Mouse (Mus musculus): Measurements from ENCODE around the gene Rhod. TPM values are rescaled to one million over a fixed set of nuclear protein-coding genes. Genes with fewer than 3 reads are reported as not detected.
"Not testable (repeated sequence)": the region's sequence is repeated elsewhere in the genome, so short reads cannot be mapped to it uniquely, and the experiment has no call there.

Gene Rhod
- polyA plus RNA-seq, 1 experiment from 2014 or later: 49.7 TPM

DNA sequence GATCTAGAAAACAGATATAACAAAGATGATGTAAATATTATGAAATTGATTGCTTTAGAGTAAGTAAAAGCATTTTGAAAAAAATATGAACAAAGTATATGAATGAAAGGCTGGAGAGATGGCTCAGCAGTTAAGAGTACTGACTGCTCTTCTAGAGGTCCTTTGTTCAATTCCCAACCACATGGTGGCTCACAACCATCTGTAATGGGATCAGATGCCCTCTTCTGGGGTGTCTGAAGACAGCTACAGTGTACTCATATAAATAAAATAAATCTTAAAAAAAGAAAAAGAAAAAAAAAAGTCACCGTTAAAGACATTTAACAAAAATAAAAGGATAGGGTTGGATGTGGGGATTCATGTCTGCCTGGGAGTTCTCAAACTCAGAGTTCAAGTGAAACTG is 56.9 kb downstream of the Rhod start:
- DNase-seq (ENCODE audit: low spot score); H3K4me3 ChIP-seq (replicated peaks; ENCODE audit: low read depth, low read length); H3K27me3 ChIP-seq (ENCODE audit: insufficient read depth, low read length); H3K9me3 ChIP-seq (replicated peaks; ENCODE audit: low read length); H3K36me3 ChIP-seq (ENCODE audit: insufficient read depth, low read length); H3K4me1 ChIP-seq (replicated peaks; ENCODE audit: insufficient read depth, low read length); H3K4me2 ChIP-seq (ENCODE audit: low read length); ATAC-seq (replicated peaks; ENCODE audit: low FRiP score, low read depth); H3K27ac ChIP-seq; H3K9ac ChIP-seq (ENCODE audit: low read depth, low read length): not testable (repeated sequence)
- peak; percentile 30; the same call in 1 of the 2 replicates for TF ChIP-seq CTCF (IDR thresholded peaks at IDR 0.05; ENCODE audit: low read depth)
- 59% methylated on average over 1 of the region's 1 CpGs for WGBS

Other genes with a start within 250 kb of the Rhod start
- 3.5 and 3.9 TPM in 2 replicates for gene Tbc1d10c, start 248.1 kb downstream of the Rhod start, polyA plus RNA-seq (2015; fragmentation: Nextera tagmentation; extraction: Ambion mirVana)
- gene Ppp1ca, start 247.4 kb downstream of the Rhod start, polyA plus RNA-seq (2015; fragmentation: Nextera tagmentation; extraction: Ambion mirVana): 804 and 864 TPM in 2 replicates
- 22.8 and 25.7 TPM in 2 replicates for gene Rad9a, start 237.8 kb downstream of the Rhod start, polyA plus RNA-seq (2015; fragmentation: Nextera tagmentation; extraction: Ambion mirVana)
- 6.5 and 6.7 TPM in 2 replicates for gene Clcf1, start 225.2 kb downstream of the Rhod start, polyA plus RNA-seq (2015; fragmentation: Nextera tagmentation; extraction: Ambion mirVana)
- not detected in 2 replicates for gene AC109138.7, start 225.1 kb downstream of the Rhod start, polyA plus RNA-seq (2015; fragmentation: Nextera tagmentation; extraction: Ambion mirVana)
- gene Pold4, start 207.5 kb downstream of the Rhod start, polyA plus RNA-seq (2015; fragmentation: Nextera tagmentation; extraction: Ambion mirVana): 40.9 and 43.6 TPM in 2 replicates
- gene Ssh3, start 170.3 kb downstream of the Rhod start, polyA plus RNA-seq (2015; fragmentation: Nextera tagmentation; extraction: Ambion mirVana): 15.6 and 18.8 TPM in 2 replicates
- gene Ankrd13d, start 156.3 kb downstream of the Rhod start, polyA plus RNA-seq (2015; fragmentation: Nextera tagmentation; extraction: Ambion mirVana): 3.9 and 5.4 TPM in 2 replicates
- gene Grk2, start 133.2 kb downstream of the Rhod start, polyA plus RNA-seq (2015; fragmentation: Nextera tagmentation; extraction: Ambion mirVana): 12.8 and 14.4 TPM in 2 replicates
- 30.0 and 32.8 TPM in 2 replicates for gene Kdm2a, start 41.1 kb downstream of the Rhod start, polyA plus RNA-seq (2015; fragmentation: Nextera tagmentation; extraction: Ambion mirVana)
- gene Syt12, start 38.0 kb upstream of the Rhod start, polyA plus RNA-seq (2015; fragmentation: Nextera tagmentation; extraction: Ambion mirVana): 1.5 and 1.8 TPM in 2 replicates
- 0.57 and 0.61 TPM in 2 replicates for gene 2010003K11Rik, start 59.2 kb upstream of the Rhod start, polyA plus RNA-seq (2015; fragmentation: Nextera tagmentation; extraction: Ambion mirVana)
- gene Pcx, start 71.0 kb upstream of the Rhod start, polyA plus RNA-seq (2015; fragmentation: Nextera tagmentation; extraction: Ambion mirVana): 57.6 and 66.9 TPM in 2 replicates
- 6.6 and 8.4 TPM in 2 replicates for gene Lrfn4, start 176.2 kb upstream of the Rhod start, polyA plus RNA-seq (2015; fragmentation: Nextera tagmentation; extraction: Ambion mirVana)
- gene Rce1, start 186.2 kb upstream of the Rhod start, polyA plus RNA-seq (2015; fragmentation: Nextera tagmentation; extraction: Ambion mirVana): 65.1 and 66.9 TPM in 2 replicates

All from kidney, postnatal 0 days (tissue).